Mouse (Mus musculus) lung, adult 2 months (tissue): ENCODE data around the gene Sycn.
"Not testable (repeated sequence)": the region's sequence is repeated elsewhere in the genome, so short reads cannot be mapped to it uniquely, and the experiment has no call there.

Source experiments
- CTCF ChIP-seq: fragments of 200-500 bp; IDR thresholded peaks from 2 replicates; pipeline ENCODE4 v1.5.1; 2011; ENCODE audit warnings: mild to moderate bottlenecking, low read length, control low read depth; ENCODE audit not compliant: insufficient read depth
- POLR2A ChIP-seq: fragments of 200-500 bp; IDR thresholded peaks from 2 replicates; pipeline ENCODE4 v1.6.1; 2011; ENCODE audit warnings: low read depth, mild to moderate bottlenecking, control low read depth, low read length, borderline replicate concordance; ENCODE audit errors: extremely low read depth

DNA sequence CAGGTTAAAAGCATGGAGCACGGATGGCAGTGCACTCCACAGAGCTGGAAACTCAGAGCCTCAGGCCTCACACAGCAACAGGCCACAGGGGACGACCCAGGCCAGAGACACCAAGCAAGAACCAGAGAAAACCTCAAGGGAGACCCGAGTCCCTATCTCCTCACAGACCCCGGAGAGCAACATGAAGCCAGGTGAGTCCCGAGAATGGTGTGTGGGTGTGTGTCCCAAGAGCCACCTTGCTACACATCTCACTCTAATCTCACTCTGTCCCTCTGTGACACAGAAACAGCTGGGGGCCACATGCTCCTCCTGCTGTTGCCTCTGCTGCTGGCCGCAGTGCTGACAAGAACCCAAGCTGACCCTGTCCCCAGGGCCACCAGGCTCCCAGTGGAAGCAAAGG, 18.1 kb upstream of the Sycn start, which contains the start of gene Ifnl3:
- not testable (repeated sequence) for TF ChIP-seq CTCF, POLR2A
